Mouse (Mus musculus): ENCODE data around the gene Med21.
A peak's percentile ranks its signal among the peaks of the same experiment; 100 is the strongest.

Gene Med21

DNA sequence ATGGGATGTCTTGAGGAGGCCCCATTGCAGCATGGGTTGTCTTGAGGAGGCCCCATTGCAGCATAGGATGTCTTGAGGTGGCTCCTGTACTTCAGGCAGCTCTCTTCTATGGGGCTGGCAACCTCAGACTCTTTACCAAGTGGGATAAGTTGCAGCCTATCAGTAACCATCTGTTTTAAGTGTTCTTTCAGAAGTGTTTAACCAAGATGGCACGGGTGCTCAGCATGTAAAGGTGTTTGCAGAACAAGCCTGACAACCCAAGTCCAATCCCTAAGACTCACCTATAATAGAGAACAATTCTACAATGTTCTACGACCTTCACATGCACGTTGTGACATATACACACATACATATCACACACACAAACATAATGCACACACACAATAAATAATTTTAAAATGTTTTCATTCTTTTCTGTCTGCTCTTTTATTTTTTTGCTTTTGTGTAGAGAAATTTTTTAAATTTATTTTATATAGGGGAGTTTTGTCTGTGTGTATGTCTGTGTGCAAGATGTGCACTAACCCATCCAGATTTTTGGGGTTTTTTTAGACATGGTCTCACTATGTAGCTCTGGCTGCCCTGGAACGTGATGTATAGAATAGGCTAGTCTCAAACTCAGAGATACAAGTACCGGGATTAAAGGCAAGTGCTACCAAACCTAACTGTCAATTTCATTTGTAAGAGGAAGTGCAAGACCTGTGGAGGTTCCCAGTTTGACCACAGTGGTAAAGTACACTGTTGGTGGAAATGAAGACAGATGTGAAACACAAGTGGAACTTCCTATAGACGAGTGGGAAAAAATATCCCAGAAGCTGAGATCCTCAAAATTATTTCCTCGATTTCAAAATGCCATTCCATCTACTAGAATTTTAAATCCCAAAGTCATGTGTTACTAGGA, 2.0 kb upstream of the Med21 start:
- no peak for DNase-seq (ENCODE audit: low spot score in 2 of 2)

DNA sequence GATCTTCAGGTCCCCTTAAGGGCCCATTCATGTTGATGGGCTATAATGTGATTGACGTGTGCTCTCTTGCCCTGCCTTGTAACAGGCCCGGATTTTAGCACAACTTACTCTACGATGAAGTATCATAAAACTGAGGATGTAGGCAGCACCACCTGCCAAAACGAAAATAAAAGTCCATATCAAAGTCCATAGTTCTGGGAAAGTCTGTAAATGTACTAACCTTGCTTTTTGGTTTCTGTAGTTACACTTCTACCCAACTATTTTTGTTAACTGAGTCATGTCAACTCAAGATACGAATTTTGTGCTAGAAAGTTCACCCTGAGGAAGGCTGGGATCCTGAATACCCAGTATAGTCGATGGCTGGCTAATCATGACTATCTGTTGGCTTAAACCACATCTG, 1.4 kb upstream of the Med21 start:
- no peak for DNase-seq (ENCODE audit: low spot score in 2 of 2)

DNA sequence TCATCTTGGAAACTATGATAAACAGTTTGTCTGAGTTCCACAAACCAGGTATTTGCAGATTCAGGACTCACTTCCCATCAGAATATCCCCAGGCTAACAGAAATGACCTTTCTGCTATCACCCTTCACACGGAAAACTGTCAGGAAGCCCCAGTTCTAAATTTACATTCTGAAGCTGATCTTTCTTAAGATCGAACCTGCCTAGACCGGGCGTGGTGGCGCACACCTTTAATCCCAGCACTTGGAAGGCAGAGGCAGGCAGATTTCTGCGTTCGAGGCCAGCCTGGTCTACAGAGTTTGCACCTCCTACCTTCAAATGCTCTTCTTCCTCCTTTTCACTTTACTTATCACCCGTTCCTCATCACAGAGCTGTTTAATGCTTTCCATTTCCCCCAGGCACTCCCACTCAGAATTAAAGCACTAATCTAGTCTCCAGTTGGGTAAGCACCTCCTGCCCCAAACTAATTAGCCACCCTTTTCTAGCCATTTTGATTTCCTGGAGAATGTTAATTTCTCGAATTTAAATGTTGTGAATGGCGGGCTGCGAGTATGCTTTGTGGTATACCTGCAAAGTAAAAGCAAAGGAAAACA, 631 bp upstream of the Med21 start:
- no peak for DNase-seq (ENCODE audit: low spot score in 2 of 2)

DNA sequence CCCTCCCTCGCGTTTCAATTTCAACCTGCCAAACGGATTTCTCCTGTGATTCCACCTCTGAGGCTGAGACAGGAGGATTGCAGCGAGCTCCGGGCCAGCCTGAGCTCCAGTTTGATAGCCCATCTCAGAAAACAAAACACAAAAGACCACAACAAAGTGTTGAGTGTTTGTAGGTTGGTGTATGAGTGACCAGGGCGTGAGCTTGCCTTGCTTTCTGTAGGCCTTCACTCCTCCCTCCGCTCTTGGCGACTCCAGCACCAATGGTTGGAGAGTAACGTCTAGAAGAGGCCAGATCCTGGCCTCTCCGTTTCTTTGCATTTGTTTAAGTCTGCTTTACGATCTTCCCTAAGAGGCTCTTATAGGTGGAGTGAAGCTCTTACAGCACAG, 830 bp downstream of the Med21 start:
- no peak for DNase-seq (ENCODE audit: low spot score in 2 of 2)

DNA sequence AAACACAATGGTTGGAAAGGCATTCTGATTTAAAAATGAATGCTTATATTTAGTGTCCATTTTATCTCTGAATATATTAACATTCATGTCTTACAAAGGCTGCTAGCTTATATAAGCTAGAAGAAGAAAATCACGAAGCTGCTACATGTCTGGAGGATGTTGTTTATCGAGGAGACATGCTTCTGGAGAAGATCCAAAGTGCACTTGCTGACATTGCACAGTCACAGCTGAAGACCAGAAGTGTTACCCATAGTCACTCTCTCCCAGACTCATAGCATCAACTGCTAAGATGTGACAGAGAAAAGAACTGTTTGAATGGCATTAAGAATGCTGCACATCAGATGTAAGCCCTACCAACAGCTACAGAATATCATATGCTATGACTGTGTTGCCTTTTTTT, 7.7 kb downstream of the Med21 start:
- DNase-seq (ENCODE audit: low spot score in 2 of 2): no peak

DNA sequence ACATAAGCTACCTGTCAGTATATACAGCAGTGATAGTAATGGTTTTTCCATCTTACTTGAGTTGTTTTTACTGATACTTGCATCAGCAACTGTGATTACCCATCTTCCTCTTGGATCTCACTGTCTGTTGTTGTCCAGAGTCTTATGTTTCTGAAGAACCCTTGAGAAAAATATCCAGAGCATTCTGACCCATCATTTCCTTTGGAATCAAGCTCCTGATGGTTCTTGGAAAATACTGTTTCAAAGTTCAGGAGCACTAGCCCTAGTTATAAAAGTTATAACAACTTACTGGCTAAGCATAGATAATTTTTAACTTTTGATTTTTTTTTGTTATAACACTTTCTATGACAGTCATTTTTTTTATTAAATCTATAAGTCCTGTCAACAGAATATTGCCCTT, 9.1 kb downstream of the Med21 start:
- no peak for DNase-seq (ENCODE audit: low spot score in 2 of 2)

DNA sequence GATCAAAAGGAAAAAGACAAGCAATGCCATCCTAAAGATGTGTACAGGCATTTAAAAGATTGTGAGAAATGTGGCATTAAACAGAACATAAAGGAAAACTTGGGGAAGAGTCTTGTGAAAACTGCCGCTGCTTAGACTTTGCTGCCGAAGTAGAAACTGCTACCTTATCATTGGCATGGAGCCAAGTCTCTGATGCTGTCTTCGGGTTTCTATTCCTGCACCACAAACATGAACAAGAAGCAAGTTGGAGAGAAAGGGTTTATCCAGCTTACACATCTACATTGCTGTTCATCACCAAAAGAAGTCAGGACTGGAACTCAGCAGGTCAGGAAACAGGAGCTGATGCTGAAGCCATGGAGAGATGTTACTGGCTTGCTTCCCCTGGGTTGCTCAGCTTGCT, 10.8 kb downstream of the Med21 start:
- DNase-seq (ENCODE audit: low spot score in 2 of 2): no peak

DNA sequence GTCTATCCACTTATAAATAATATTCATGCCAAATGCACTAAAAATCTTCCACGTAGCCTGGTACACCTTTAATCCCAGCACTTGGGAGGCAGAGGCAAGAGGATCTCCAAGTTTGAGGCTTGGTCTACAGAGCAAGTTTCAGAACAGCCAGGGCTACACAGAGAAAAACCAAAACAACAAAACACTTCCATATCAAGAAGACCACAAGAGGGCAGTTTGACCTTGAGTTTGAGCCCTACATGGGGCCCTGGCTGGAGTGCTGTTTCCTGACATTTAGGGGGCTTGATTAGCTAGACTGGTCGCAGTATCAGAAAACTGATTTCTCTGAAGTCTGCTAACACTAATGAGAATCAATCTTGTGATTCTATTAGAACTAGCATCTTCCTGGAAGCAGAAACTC, 18.2 kb downstream of the Med21 start:
- no peak for DNase-seq (ENCODE audit: low spot score in 2 of 2)

DNA sequence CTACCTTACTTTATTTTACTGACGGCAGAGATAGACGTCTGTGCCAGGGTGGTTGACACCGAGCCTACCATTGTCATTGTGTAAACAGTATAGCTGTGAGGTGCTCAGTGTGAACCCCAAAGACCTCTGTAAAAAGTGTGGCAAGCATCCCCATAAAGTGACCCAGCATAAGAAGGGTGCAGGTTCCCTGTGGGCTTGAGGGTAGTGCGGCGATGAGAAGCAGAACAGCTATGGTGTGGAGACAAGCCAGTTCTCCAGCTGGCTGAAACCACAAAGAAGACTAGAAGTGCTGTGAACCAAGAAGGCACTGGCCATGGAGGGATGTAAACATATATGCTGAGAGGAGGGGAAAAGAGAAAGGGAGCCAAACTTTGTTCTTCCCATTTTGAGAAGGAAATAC, 19.3 kb downstream of the Med21 start:
- no peak for DNase-seq (ENCODE audit: low spot score in 2 of 2)

DNA sequence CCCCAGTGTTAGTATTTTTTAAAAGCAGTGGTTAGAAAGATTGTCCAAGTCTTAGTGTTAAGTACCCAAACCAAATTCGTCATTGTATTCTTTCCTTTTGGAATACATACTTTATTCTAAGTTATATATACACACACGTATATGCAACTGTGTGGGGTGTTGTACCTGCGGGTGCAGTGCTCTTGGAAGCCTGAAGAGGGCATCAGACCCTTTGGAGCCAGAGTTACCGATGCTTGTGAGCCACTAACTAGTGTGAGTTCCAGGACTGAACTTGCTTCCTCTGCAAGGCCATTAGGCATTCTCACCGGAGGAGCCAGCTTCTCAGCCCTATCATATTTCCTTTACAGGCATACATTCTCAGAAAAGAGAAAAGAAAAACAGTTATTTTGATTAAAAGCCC, 20.3 kb downstream of the Med21 start:
- peak; percentile 21 to 35 for DNase-seq (ENCODE audit: low spot score in 2 of 2)

DNA sequence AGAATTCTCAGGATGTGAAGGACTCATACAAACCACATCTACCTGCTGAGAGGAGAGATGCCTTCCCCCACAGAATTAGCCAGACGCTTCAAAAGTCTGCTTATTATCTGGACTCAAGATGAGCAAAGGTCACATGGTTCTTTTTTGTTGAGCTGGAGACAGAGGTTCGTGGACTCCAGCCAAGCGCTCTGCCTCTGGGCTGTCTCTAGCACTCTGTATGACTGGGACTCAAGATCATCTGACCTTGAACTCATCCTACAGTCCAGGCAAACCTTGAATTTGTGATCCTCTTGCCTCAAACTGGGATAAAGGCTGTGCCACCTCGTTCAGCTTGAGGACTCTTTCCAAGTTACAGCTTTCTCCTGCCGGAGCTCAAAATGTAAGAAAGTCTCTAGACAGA, 21.8 kb downstream of the Med21 start:
- no peak for DNase-seq (ENCODE audit: low spot score in 2 of 2)

DNA sequence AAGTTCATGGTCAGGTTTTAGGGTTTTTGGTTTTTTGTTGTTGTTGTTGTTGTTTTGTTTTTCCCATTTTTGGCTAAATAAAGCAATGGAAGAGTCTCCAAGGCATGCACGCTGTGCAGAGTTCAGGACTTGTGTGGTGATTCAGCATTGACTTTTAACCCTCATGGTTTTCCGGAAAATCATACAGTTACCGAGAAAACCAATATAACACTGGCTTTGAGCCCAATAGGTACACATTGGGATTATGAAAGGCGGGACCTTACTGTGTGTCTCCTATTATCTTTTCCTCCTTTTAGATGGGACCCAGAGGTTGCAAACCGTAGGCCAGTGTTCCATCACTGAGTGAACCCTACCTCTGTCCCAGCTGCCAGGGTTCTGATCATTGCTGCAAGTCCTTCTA, 22.6 kb downstream of the Med21 start:
- DNase-seq (ENCODE audit: low spot score in 2 of 2): no peak

DNA sequence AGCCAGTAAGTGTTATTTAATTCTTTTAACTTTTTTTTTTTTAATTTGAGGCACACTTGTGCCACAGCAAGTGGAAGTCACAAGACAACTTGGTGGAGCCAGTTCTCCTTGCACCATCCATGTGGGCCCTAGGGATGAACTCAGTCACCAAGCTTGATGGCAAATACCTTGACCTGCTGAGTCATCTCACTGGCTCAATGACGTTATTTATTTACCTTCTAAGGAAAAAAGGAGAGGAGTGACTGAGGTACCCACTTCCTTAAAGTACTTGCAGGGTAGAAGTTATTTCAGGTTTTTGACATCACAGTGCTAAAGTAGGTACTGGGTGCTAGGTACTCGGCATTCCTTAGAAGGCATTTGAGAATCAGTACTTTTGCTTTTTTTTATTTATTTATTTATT, 23.1 kb downstream of the Med21 start:
- DNase-seq (ENCODE audit: low spot score in 2 of 2): no peak

DNA sequence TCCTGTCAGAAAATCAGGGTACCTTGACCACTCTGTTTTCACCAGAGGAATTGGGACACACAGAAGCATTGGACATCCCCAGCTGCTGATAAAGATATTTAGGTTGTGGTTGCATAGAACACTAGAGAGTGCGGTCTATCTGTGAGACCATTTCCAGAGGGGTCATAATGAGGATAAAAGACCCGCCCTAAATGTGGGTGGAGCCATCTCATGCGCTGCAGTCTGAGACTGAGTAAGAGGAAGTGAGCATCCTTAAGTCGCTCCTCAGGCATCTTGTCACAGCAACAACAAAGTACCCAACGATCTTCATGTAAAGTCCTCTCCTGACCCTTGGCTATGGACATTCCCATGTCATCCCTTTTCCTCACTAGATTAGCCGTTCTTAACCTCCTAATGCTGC, 24.5 kb downstream of the Med21 start:
- DNase-seq (ENCODE audit: low spot score in 2 of 2): no peak

DNA sequence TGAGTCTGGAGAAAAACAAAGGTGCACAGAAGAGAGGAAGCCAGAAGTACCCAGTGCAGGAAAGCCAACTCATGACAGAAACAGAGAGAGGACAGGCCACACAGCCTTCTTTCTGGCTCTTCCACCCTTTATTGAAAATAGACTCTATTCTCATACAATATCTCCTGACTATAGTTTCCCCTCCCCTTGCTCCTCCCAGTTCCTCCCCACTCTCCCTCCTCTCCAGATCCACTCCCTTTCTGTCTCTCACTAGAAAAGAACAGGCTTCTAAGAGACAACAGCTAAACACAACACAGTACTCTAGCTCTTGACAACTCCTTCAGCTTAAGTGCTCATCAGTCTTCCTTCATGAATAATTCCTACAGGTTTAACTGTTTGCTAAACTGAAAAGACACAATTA, 26.3 kb downstream of the Med21 start:
- no peak for DNase-seq (ENCODE audit: low spot score in 2 of 2)

DNA sequence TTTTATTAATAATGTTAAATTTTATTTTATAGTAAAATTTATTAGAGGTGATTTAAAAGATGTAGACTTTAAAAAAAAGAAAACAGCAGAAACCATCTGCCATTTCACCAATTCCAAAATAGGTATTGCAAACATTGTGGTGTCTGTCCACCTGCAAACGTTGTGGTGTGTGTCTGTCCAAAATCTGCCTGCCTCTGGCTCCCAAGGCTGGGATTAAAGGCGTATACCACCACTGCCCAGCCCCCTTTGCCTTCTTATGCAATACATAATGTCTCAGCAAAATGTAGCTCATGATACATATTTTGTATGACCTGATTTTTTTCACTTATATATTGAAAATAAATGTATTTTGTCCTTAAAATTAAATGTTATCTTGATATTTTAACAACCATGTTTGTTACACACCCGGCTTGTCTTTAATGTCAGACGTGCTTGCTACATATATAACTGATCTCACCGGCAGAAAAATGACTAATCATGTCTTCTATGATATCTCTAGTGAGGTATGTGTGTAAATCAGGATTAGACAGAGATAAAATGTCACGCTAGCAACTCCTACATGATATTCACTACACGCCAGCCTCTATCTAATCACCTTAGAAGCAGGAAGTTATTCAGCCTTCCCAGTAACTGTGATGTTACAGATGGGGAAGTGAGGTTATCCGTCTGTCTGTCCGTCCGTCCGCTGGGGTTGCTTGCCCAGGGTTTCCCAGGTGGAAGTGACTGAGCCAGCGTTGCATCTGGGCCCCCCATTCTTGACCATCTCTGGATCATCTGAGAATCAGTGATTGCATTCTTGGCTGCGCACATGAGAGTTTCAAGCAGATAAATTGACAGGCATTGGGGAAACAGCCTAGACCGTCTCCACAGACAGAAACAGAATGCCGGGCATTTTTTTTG, 28.9 kb downstream of the Med21 start:
- DNase-seq (ENCODE audit: low spot score in 2 of 2): no peak

DNA sequence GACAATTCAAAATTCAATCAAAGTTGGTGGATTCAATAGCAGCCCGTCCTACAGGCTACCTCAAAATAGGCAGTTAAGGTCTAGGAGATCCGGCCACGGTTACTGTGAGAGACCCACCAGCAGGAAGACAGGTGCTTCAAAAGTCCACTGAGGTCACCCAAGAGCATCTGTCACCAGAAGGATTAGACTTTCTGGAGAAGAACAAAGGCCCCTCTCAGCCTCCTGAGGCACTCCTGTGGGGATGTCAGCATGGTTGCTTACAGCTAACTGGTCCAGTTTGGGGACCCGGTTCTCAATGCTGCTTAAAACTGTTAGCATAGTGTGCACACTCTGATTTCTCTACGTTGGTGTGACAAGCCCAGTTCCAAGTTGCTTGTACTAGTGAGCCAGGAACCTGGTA, 29.8 kb downstream of the Med21 start:
- DNase-seq (ENCODE audit: low spot score in 2 of 2): no peak

DNA sequence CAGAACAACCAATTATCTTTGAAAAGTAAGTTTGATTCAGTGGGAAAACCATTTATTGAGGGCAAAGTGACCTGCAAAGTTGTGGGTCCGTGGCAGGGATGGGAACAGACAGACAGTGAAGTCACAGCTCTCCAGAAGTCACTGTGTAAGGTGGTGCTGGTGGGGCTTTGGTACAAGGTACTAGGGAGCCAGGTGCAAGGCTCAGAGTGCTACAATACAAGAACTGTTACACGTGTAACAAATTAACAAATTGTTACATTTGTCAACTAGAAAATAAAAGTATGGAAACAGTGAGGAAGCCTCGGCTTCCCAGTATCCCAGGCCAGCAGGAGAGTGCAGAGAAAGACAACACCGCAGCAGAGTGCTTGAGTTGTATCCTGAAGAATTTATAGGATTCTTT, 31.3 kb downstream of the Med21 start:
- no peak for DNase-seq (ENCODE audit: low spot score in 2 of 2)

DNA sequence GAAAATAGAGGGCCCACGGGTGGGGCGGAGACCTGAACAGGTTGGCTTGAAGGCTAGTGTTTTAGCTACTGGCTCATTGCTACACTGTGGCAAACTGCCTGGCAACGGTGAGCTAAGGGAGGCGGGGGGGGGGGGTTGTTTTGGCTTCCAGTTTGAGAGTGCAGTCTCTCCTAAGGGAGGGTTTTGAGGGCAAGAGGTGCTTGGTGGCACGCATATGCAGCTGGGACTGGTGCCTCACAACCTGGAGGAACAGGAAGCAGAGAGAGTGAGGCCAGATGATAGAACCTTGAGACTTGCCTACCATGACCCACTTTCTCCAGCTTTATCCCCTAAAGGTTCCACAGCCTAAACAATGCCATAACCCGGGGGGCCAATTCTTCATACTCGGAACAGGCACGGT, 32.1 kb downstream of the Med21 start:
- DNase-seq (ENCODE audit: low spot score in 2 of 2): no peak

DNA sequence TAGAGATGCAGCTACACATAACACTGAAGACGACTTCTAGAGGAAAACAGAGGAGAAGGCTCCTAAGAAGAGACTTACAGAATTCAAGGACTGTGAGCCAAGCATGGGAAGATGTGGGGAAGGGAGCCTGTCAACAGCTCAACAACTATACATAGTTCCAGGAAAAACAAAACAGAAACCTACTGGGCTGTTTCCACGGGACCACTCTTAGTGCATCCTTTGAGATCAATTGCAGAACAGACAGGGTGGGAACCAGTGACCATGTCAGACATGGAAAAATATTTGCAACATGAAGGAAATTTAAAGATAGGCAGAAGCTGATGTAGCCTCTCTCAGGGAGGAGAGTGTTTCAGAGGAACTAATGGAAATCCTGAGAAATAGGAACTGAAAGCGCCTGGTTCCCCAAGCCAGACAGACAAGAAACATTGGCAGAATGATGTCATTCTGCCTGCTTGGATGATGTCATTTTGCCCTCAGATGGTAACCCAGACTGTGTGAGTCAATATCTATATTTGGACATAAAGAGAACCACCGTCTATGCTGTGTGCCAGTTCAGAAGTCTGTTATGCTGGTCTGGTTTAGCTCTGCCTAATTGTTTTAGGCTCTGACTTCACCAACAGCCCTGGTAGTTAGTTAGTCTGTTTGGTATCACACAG, 32.7 kb downstream of the Med21 start:
- DNase-seq (ENCODE audit: low spot score in 2 of 2): no peak

DNA sequence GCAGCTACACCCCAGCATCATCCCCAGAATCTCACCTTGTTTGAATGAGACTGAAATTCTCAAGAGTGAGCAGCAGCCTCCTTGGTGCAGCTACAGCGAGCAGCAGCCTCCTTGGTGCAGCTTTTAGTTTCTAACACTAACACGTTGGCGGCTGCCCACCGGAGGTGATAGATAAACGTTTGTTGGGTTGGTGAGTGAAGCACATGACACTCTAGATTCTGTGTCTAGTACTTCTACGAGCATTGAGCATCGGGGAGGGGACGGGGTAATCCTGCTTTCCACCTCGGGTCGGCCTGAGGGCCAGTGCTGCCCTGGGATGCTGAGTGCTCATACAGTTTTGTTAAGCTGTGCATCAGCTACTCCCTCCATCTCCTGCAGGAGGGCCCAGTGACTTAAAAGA, 34.6 kb downstream of the Med21 start:
- DNase-seq (ENCODE audit: low spot score in 2 of 2): no peak
